Mouse (Mus musculus): ENCODE results near the gene Unc45b. TPM values are rescaled to one million over a fixed set of nuclear protein-coding genes. Genes with fewer than 3 reads are reported as not detected.

The Unc45b gene
- polyA plus RNA-seq (2015; fragmentation: Nextera tagmentation; extraction: Ambion mirVana), result 14.5 and 16.2 TPM in 2 replicates

DNA sequence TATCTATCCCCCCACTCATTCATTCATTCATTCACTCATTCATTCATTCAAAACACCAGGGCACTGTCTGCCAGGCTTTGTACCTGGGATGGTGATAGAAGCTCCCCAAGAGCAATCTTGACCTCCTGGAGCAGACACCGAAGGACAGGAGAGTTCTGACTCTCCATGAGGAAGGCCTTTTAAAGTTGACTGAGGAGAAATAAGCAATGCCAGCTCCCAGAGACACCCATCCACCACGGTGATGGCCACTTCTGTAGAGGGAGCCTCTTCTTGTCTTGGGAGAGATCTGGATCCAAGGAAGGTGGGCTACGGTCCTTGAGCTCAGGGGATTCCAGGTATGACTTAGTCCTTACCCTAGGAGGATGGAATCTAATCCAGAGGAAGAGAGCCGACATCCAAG is at the start of gene Unc45b:
TSS of gene Unc45b (plus strand) at position 301 of the 400 bp plus-strand sequence.
- Histone ChIP-seq H3K4me1 (replicated peaks; ENCODE audit: control insufficient read depth, insufficient read depth, low read length) (peaks cover 10% of the 10 kb centered on the region), H3K27me3 (ENCODE audit: control insufficient read depth, insufficient read depth, low read depth, low read length) (peaks cover 2% of the 10 kb centered on the region; the same call in 1 of the 2 replicates), H3K9ac (ENCODE audit: low read length) (no peak within 1 kb of the TSS), H3K4me3 (ENCODE audit: low read length) (no peak within 1 kb of the TSS), H3K9me3 (ENCODE audit: control insufficient read depth, low read length) (no peaks in the 10 kb centered on the region), H3K36me3 (ENCODE audit: control insufficient read depth, insufficient read depth, low read length) (no peaks in the 10 kb centered on the region), H3K27ac (ENCODE audit: low read length) (no peak within 1 kb of the TSS), H3K4me2 (ENCODE audit: low read depth, low read length) (no peak within 1 kb of the TSS)
- no peak for ATAC-seq (ENCODE audit: low read depth)
- 83% methylated on average over 4 of the region's 4 CpGs for WGBS

GRCm38 (mm10) chr11:82860759-82861158 is 49.6 kb upstream of the Unc45b start:
- no peak overlapping the region for H3K9ac ChIP-seq (ENCODE audit: low read length)
- no peaks in the 10 kb centered on the region for H3K4me1 ChIP-seq (replicated peaks; ENCODE audit: control insufficient read depth, insufficient read depth, low read length)
- WGBS, result 89% methylated on average over 6 of the region's 6 CpGs
- H3K27ac ChIP-seq (ENCODE audit: low read length), result no peak overlapping the region
- no peak overlapping the region for H3K4me3 ChIP-seq (ENCODE audit: low read length)
- H3K36me3 ChIP-seq (ENCODE audit: control insufficient read depth, insufficient read depth, low read length), result no peaks in the 10 kb centered on the region
- H3K4me2 ChIP-seq (ENCODE audit: low read depth, low read length), result no peak overlapping the region
- no peaks in the 10 kb centered on the region for H3K9me3 ChIP-seq (ENCODE audit: control insufficient read depth, low read length)
- ATAC-seq (ENCODE audit: low read depth), result no peak
- no peaks in the 10 kb centered on the region for H3K27me3 ChIP-seq (ENCODE audit: control insufficient read depth, insufficient read depth, low read depth, low read length)

DNA sequence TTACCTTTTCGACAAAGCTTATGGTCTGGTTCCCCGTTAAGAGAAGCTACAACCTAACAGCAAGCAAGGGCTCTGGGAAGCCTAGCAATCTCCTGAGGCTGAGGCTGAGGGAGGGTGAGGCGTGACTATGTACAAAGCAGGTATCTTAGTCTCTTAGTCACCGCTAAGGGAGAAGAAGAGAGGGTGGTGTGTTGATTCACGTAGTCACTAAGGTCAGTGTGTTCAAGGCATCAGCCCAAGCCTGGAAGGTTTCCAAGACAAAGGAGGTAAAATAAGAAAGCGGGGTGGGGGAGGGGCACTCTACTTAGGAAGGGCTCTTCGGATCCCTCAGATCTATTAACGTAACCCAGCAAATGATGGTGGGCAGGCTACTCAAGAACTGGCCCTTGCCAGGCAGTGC is 48.8 kb upstream of the Unc45b start:
- no peak for ATAC-seq (ENCODE audit: low read depth)
- Histone ChIP-seq H3K4me2 (ENCODE audit: low read depth, low read length) (no peak overlapping the region), H3K9ac (ENCODE audit: low read length) (no peak overlapping the region), H3K4me1 (replicated peaks; ENCODE audit: control insufficient read depth, insufficient read depth, low read length) (no peaks in the 10 kb centered on the region), H3K36me3 (ENCODE audit: control insufficient read depth, insufficient read depth, low read length) (no peaks in the 10 kb centered on the region), H3K27ac (ENCODE audit: low read length) (no peak overlapping the region), H3K27me3 (ENCODE audit: control insufficient read depth, insufficient read depth, low read depth, low read length) (no peaks in the 10 kb centered on the region), H3K9me3 (ENCODE audit: control insufficient read depth, low read length) (no peaks in the 10 kb centered on the region), H3K4me3 (ENCODE audit: low read length) (no peak overlapping the region)
- WGBS, result 55% methylated on average over 8 of the region's 8 CpGs

DNA sequence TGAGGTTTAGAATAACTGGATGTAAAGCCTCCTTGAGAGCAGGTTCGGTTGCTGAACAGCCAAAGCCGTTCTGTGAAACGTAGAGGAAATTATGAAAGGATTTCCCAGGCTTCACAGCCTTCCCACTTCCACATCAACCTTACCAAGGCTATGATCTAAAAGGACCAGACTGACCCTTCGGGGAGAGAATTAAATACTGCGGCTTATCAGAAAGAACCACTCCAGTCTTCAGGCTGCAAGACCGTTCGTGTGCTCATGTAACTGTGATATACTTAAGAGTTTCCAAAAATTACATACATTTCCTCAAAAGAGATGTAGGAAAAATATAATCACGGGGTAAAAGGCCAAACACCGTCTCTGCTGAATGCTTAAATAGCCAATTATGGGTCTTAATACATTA is 47.7 kb upstream of the Unc45b start:
- ATAC-seq (ENCODE audit: low read depth), result no peak
- H3K9me3 ChIP-seq (ENCODE audit: control insufficient read depth, low read length), result no peaks in the 10 kb centered on the region
- no peaks in the 10 kb centered on the region for H3K27me3 ChIP-seq (ENCODE audit: control insufficient read depth, insufficient read depth, low read depth, low read length)
- H3K27ac ChIP-seq (ENCODE audit: low read length), result no peak overlapping the region
- H3K4me1 ChIP-seq (replicated peaks; ENCODE audit: control insufficient read depth, insufficient read depth, low read length), result no peaks in the 10 kb centered on the region
- 78% methylated on average over 9 of the region's 9 CpGs for WGBS
- no peak overlapping the region for H3K4me3 ChIP-seq (ENCODE audit: low read length)
- H3K36me3 ChIP-seq (ENCODE audit: control insufficient read depth, insufficient read depth, low read length), result no peaks in the 10 kb centered on the region
- H3K9ac ChIP-seq (ENCODE audit: low read length), result no peak overlapping the region
- H3K4me2 ChIP-seq (ENCODE audit: low read depth, low read length), result no peak overlapping the region

- Histone ChIP-seq H3K27me3 (ENCODE audit: control insufficient read depth, insufficient read depth, low read depth, low read length) (no peaks in the 10 kb centered on the region), H3K9ac (ENCODE audit: low read length) (no peak overlapping the region), H3K36me3 (ENCODE audit: control insufficient read depth, insufficient read depth, low read length) (no peaks in the 10 kb centered on the region), H3K4me1 (replicated peaks; ENCODE audit: control insufficient read depth, insufficient read depth, low read length) (no peaks in the 10 kb centered on the region), H3K4me3 (ENCODE audit: low read length) (no peak overlapping the region), H3K27ac (ENCODE audit: low read length) (no peak overlapping the region), H3K9me3 (ENCODE audit: control insufficient read depth, low read length) (no peaks in the 10 kb centered on the region), H3K4me2 (ENCODE audit: low read depth, low read length) (no peak overlapping the region)
- no peak for ATAC-seq (ENCODE audit: low read depth)
- 90% methylated on average over 2 of the region's 2 CpGs for WGBS
These were observed 47.3 kb upstream of the Unc45b start for GRCm38 (mm10) chr11:82863059-82863458.

DNA sequence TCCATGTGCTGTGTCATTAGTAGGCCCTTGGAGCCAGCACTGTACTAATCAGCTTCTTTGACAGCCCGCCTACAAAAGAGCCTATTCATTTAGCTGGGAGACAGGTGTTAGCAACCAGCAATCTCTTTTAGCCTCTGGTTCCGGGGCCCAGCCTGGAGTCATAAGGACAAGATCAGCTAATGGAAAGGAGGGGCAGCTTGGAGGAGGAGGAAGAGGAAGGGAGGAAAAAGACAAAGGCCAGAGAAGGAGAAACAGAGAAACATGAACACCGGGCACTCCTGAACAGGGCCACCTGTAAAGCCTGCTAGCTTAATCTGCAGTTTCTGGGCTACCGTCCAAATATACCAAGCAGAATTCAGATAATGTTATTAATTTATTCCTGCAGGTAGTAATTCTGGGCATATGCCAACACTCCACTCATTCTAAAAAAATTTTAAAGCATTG is 46.8 kb upstream of the Unc45b start:
- Histone ChIP-seq H3K4me3 (ENCODE audit: low read length) (no peak overlapping the region), H3K9ac (ENCODE audit: low read length) (no peak overlapping the region), H3K4me2 (ENCODE audit: low read depth, low read length) (no peak overlapping the region), H3K27ac (ENCODE audit: low read length) (no peak overlapping the region), H3K4me1 (replicated peaks; ENCODE audit: control insufficient read depth, insufficient read depth, low read length) (no peaks in the 10 kb centered on the region), H3K9me3 (ENCODE audit: control insufficient read depth, low read length) (no peaks in the 10 kb centered on the region), H3K36me3 (ENCODE audit: control insufficient read depth, insufficient read depth, low read length) (no peaks in the 10 kb centered on the region), H3K27me3 (ENCODE audit: control insufficient read depth, insufficient read depth, low read depth, low read length) (no peaks in the 10 kb centered on the region)
- ATAC-seq (ENCODE audit: low read depth), result no peak
- WGBS, result 55% methylated on average over 4 of the region's 4 CpGs

- Histone ChIP-seq H3K4me3 (ENCODE audit: low read length) (no peak overlapping the region), H3K27ac (ENCODE audit: low read length) (no peak overlapping the region), H3K9me3 (ENCODE audit: control insufficient read depth, low read length) (no peaks in the 10 kb centered on the region), H3K9ac (ENCODE audit: low read length) (no peak overlapping the region), H3K4me2 (ENCODE audit: low read depth, low read length) (no peak overlapping the region), H3K4me1 (replicated peaks; ENCODE audit: control insufficient read depth, insufficient read depth, low read length) (peaks cover 5% of the 10 kb centered on the region), H3K36me3 (ENCODE audit: control insufficient read depth, insufficient read depth, low read length) (no peaks in the 10 kb centered on the region), H3K27me3 (ENCODE audit: control insufficient read depth, insufficient read depth, low read depth, low read length) (no peaks in the 10 kb centered on the region)
- WGBS, result 80% methylated on average over 10 of the region's 10 CpGs
- ATAC-seq (ENCODE audit: low read depth), result no peak
These were observed 44.4 kb upstream of the Unc45b start for GRCm38 (mm10) chr11:82865957-82866356.

GRCm38 (mm10) chr11:82866850-82867564 is 43.3 kb upstream of the Unc45b start:
- Histone ChIP-seq H3K4me2 (ENCODE audit: low read depth, low read length) (no peak overlapping the region), H3K4me3 (ENCODE audit: low read length) (no peak overlapping the region), H3K27ac (ENCODE audit: low read length) (no peak overlapping the region), H3K9ac (ENCODE audit: low read length) (no peak overlapping the region), H3K27me3 (ENCODE audit: control insufficient read depth, insufficient read depth, low read depth, low read length) (no peaks in the 10 kb centered on the region), H3K36me3 (ENCODE audit: control insufficient read depth, insufficient read depth, low read length) (no peaks in the 10 kb centered on the region), H3K9me3 (ENCODE audit: control insufficient read depth, low read length) (no peaks in the 10 kb centered on the region), H3K4me1 (replicated peaks; ENCODE audit: control insufficient read depth, insufficient read depth, low read length) (peaks cover 5% of the 10 kb centered on the region)
- 30% methylated on average over 7 of the region's 7 CpGs for WGBS
- ATAC-seq (ENCODE audit: low read depth), result no peak

GRCm38 (mm10) chr11:82867956-82868355 is 42.4 kb upstream of the Unc45b start:
- Histone ChIP-seq H3K27ac (ENCODE audit: low read length) (no peak overlapping the region), H3K4me3 (ENCODE audit: low read length) (no peak overlapping the region), H3K9ac (ENCODE audit: low read length) (no peak overlapping the region), H3K4me2 (ENCODE audit: low read depth, low read length) (no peak overlapping the region), H3K9me3 (ENCODE audit: control insufficient read depth, low read length) (no peaks in the 10 kb centered on the region), H3K4me1 (replicated peaks; ENCODE audit: control insufficient read depth, insufficient read depth, low read length) (peaks cover 5% of the 10 kb centered on the region), H3K36me3 (ENCODE audit: control insufficient read depth, insufficient read depth, low read length) (no peaks in the 10 kb centered on the region), H3K27me3 (ENCODE audit: control insufficient read depth, insufficient read depth, low read depth, low read length) (no peaks in the 10 kb centered on the region)
- WGBS, result 81% methylated on average over 5 of the region's 5 CpGs
- ATAC-seq (ENCODE audit: low read depth), result no peak
